Mouse (Mus musculus): ENCODE data around the gene Metrn.

Metrn gene

DNA sequence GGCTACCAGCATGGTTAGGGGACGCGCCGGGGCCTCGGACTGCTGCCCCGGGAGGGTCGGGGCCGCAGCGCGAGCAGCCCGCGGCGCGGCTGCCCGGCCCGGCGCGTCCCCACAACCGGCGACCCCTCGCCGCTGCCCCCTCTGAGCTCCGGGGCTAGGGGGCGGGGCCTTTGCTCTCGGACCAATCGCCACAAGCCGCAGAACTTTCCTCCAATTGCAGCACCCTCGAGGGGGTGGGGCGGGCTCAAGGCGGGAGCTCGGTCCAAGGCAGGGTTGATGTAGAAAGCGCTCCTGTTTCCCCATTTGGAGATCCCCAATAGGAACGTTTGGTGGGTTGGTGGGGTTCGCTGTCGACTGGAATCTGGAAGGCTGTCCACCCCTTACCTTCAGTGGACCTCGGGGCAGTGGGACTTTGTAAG is at the start of gene Metrn:
TSS of gene Metrn (minus strand) at position 186 of the 419 bp plus-strand sequence.
- DNase-seq (ENCODE audit: low spot score in 2 of 2) = peak in 1 of 2 experiments; percentile 68

DNA sequence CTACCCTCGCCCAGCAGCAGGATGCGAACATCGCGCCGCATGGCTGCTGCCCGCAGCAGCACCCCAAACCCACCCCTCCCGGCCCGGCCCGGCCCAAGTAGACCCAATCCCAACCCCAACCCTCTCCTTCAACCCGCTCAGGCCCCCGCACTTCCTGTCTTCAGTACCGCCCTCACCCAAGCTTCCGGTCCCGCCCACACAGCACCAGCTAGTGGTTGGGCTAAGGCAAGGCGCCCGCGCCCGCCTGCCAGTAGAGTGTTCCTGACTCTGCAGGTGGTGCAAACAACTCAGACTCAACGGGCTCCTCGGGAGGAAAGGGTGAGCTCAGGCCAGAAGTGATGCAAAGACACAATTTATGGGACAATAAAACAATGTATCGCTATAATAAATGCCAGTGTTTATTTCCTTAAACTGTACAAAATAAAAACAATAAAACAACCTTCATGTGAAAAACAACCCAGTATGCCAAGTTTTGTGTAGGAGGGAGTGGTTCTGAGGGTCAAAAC is 47.5 kb upstream of the Metrn start, which contains the start of gene Rhot2:
TSS of gene Rhot2 (minus strand) at position 456 of the 506 bp plus-strand sequence.
- peak; percentile 83 to 94 for DNase-seq (ENCODE audit: low spot score in 2 of 2)

DNA sequence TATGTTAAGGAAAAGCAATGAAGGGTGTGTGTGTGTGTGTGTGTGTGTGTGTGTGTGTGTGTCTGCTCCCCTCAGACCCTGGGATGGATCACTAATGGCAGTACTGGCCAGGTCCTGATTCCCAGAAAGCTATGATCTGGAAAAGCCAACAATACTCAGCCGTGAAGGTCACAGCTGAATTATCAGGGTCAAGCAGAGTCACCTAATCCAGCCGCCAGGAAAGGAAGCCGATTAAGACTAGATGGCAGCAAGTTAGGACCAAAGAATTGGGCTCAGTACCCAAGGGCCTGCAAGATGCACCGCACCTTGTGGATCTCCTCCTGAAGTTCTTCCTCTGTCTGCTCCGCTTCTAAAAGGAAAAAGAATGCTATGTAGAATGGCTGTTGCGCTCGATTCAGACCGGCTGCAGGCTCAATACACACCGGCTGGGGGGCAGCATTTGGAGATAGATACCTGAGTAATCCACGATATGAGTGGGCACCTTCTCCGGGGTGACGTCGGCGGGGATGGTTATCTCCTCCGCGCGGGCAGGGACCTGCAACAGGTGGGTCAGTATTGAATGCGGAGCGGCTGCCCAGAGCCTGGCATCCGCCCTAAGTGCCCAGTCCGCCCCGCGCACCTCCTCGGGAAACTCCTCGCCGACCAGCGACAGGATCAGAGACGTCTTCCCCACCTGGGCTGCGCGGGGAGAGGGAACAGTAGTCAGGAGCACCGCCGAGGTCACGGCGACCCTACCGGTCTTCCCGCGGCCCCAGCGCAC is 46.9 kb upstream of the Metrn start:
- peak in 1 of 2 experiments; percentile 34 for DNase-seq (ENCODE audit: low spot score in 2 of 2)

DNA sequence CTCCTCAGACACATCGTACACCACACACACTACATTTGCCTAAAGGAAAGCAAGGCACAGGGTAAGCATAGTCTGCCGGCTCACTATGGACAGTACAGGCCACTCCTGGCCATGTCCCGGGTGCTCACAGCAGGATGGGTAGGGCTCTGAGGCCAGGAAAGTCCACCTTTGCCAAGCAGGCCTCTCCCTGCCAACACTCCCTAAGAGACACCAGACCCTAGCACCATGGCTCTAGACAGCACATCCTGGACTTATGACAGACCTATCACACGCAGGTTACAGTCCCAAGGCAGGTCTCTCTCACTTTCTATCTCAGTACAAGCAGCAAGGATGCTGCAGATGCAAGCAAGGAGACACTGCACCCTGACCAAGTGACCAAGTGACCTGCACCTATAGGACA is 46.2 kb upstream of the Metrn start:
- no peak for DNase-seq (ENCODE audit: low spot score in 2 of 2)

DNA sequence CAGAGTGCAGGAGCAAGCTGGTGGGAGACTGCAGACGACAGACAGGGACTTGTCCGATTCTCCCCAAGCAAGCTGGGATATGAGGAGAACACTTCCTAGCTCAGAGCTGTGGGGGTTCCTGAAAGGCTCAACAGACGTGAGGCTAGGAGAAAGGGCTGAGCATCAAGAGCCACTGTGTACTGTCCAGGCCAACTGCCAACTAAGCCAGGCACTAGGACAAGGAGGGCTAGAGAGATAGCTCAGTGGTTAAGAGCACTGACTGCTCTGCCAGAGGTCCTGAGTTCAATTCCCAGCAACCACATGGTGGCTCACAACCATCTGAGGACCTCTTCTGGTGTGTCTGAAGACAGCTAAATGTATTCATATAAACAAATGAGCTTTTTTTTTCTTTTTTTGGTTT is 45.6 kb upstream of the Metrn start:
- DNase-seq (ENCODE audit: low spot score in 2 of 2) = no peak

DNA sequence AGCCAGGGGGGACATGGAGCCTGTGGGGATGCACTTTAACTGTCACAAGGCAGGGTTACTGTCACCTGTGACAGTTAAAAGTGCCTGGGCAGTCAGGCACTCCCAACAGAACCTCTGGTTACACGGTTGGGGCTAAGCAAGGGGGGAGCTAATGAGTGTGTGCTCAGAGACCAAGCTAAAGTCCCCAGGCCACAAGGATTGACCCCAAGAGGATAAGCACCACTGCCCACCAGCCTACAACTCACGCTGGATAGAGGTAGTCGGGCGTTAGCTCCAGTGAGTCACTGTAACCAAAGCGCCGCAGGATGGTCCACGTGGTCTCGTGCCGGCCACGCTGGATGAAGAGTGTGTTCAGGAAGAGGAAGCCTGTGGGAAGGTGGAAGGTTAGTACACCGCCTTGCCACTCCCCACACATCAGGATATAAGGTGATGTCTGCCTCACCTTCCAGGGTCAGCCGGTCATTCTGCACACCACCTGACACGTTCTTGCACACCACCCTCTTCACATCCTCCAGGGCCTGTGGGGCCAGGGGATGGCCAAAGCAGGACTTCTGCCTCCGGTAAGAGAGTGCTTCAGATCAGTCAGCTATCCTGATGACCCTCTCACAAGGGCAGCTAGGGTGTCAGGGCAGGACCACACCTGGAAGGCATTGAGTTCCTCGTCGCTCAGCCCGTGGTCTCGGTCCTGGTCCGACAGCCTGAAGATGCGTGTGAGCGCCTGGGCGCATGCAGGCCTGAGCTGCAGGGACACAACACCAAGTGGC is 44.4 kb upstream of the Metrn start, which contains the start of gene Gm20683:
TSS of gene Gm20683 (minus strand) at position 647 of the 764 bp plus-strand sequence.
- DNase-seq (ENCODE audit: low spot score in 2 of 2) = no peak

DNA sequence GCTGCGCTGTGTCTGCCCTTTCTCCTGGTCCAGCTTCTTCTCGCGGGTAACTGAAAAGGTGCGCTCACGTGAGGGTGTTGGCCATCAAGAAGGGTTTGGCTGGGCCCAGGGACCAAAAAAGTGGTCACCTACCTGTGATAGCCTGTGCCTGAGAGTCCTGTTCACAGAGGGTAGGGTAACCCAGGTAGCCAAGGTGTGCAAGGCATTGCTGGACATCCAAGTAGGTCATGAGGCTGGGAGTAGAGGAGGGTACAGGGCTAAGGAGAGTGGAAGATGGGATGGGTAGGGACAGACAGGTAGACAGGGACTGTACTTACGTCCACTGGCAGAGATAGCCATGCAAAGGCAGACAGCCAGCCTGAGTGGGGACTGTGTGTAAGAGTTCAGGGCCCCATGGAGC is 43.6 kb upstream of the Metrn start:
- DNase-seq (ENCODE audit: low spot score in 2 of 2) = no peak

DNA sequence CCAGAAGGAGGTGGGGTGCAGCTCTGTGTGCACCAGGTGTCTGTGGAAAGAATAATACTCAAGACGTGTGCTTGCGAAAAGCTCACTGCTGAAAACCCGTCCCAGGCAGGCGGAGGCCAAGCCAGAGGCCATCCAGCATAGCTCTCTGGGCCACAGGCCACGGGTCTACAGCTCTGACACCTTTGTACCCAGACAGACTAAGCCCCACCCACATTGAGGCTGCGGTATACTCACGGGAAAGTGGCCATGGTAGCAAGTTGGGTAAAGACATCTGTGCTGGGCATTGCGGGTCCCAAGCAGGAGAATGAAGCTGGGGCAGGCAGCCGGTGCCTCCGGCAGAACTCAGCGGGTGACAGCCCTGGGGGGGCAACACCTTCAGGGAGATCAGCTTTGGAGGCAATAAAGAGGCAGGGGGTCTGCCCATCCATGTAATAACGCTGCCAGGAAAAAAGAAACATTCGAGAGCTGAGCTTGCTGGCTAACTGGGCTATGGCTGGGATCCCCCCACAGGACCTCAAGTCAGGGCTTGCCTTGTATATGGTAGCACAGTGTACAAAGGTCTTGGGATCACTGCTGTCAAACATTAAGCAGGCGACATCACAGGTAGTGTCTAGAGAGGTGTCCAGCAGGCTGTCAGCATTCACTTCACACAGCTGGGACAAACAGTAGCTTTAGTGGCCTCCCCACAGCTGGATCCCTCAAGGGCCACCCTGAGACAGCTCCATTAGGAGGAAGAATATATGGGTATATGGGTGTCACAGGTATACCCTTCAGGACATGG is 42.7 kb upstream of the Metrn start:
- DNase-seq (ENCODE audit: low spot score in 2 of 2) = no peak

DNA sequence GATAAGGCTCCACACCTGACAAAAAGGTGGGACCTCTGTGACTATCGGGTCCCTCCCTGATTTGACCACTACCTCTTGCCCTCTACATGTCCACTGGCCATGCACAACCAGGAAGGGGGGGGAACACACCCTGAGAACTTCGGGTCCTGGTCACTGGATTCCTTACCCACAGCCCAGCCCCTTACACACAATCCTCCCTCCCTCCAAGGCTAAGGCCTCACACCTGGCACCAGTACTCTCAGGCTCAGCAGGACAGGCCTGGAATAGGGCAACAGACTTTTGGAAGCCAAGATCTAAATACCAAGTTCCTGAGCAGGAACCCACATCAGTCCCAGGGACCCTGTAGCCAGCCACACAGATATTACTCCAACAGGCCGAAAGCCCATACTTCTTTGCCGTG is 42.0 kb upstream of the Metrn start:
- DNase-seq (ENCODE audit: low spot score in 2 of 2) = no peak

DNA sequence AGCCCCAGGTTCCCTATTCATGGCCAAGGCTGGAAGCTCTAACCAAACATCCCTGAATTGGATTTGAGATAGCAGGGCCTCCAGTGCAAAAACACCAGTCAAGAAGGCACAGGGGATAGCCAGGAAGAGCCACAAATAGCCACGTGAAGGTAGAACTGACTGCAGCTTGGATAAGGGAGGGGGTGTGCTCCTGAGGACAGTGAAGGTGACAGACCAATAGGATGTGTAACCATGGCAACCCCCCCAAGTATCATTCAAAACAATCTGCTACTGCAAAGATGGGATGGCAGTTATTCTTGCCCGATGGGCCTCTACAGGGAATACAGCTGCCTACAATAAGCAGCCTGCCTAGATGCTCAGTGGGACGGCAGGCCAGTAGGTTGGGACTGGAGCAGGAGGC is 40.6 kb upstream of the Metrn start:
- DNase-seq (ENCODE audit: low spot score in 2 of 2) = no peak

DNA sequence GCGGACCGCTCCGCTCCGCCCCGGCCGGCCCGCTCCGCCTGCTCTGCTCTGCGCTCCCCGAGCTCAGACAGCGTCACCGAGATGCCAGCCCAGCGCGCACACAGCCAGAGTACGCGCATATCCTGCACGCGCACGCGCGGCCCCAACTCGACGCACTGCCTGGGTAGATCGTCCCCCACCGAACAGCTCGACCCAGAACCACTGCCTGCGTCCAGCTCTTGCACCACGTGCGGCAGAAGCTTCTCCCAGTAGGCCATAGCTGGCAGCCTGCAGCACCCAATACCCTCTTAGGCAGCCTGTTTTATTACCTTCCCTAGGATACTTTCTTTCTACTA is 40.1 kb upstream of the Metrn start, which contains the start of gene Rhbdl1:
TSS of gene Rhbdl1 (minus strand) at position 220 of the 335 bp plus-strand sequence.
- peak in 1 of 2 experiments; percentile 84 for DNase-seq (ENCODE audit: low spot score in 2 of 2)

DNA sequence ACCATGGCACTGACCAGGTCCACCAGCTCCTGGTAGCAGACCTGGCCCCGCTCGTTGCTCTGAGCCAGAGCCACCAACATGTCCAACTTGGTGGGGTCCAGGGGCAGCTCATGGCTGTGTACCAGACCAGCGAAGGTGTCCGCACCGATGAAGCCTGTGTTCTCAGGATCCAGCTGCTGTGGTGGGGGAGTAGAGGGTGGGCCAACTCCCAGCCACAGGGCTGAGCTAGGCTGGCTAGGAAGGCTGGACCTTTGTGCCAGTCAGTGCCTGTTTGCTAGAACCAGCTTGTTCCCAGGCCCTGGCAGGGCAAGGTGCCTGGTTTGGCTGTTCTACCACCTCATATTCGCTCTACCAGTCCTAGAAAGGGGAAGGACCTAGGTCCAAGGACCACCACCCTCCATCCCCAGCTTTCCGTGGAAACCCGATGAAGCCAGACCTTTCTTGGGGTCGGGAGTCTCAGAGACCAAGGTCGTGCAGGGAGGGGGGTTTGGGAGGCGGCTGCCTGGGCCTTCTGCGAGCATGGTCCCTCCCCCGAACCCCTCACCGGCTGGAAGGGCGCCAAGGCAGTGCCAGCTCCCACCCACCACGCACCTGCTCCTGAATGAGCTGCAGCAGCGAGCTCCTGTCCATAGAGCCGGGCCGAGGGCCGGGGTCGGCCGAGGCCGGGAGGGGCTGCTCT is 39.6 kb upstream of the Metrn start:
- DNase-seq (ENCODE audit: low spot score in 2 of 2) = no peak

DNA sequence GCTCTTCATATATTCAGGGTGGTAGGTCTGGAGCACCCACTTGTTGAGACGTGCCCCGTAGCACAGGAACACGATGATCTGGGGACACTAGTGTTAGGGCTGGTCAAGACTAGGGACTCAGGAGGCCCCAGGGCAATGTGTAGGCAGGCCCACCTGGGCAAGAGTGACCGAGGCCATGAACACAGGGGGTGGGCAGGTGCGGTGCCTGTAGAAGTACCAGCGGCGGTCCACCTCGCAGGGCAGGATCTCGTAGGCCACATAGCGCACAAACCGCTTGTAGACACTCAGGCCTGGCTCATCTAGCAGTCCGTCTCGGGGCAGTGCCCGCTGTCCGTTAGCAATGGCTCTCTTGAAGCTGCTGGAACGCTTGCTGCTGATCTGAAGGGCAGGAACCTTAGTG is 38.9 kb upstream of the Metrn start:
- DNase-seq (ENCODE audit: low spot score in 2 of 2) = no peak

DNA sequence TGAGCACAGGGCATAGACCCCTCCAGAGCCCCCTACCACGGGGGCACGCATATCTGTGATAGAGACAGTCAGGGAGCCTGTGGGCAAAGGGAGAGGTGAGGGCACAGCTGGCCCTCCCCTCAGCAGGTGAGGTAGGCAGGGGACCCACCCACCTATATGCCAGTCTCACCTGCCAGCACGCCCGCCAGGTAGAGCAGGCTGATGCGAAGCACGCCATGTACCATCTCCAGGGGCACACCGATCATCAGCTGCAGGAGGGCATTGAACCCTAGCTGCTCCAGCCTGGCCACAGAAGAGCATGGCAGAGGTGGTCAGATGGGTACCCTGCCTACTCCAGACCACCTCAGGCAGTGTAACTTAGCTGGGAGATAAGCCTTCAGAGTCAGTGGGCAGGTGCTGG is 38.4 kb upstream of the Metrn start:
- no peak for DNase-seq (ENCODE audit: low spot score in 2 of 2)

DNA sequence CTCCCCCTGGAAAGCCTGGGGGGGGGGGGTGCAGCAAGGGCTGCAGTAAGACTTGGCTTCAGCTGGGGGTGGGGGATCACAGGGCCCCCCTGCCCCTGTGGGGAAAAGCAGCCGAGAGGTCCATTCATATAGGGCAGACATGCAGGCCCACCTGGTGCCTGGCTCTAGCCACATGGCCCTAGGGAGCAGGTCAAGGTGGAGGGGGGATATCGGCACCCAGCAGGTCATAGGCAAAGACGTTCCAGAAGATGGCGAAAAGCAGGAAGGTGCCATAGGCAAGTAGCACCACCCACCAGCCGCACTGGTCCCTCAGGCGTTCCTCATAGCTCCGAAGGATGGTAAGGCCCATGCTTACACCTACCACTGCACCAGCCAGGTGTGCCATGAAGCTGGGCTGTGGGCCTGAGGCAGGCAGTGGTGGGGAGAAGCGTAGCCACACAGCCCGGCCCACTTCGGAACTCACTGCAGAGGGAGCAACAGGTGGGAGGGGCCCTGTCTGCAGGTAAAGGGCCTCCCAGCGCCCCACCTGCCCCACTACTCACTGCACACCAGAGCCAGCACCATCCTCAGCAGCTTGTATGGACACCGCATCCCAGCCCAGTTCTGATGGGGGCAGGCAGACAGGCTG is 37.8 kb upstream of the Metrn start:
- DNase-seq (ENCODE audit: low spot score in 2 of 2) = no peak

DNA sequence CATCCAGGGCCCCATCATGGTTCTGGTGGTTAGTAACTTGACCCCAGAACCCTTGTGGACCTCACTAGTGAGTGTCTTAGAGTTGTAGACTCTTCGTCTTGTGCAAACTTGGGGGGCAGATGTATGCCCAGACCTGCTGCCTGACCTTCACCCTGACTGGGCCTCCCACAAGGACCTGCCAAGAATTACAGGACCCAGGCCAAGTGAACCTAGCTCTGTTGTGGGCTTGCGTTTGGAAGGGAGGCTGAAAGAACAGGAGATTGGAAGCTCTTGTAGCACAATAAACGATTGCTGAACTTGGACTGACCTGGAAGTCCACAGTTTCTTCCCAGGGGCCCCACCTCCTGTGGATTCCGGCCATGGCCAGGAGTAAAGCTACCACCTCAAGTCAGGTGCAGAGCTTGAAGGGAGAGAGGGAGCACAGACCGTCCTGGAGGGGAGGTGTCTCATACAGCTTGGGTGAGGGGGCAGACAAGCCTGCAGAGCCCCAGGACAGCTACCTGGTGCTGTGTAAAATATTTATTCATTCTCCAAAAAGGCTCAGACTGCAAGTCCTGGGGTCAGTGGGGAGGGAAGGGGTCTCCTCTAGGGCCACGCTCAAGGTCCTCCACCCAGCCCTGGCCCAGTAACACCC is 37.1 kb upstream of the Metrn start:
- DNase-seq (ENCODE audit: low spot score in 2 of 2) = no peak

DNA sequence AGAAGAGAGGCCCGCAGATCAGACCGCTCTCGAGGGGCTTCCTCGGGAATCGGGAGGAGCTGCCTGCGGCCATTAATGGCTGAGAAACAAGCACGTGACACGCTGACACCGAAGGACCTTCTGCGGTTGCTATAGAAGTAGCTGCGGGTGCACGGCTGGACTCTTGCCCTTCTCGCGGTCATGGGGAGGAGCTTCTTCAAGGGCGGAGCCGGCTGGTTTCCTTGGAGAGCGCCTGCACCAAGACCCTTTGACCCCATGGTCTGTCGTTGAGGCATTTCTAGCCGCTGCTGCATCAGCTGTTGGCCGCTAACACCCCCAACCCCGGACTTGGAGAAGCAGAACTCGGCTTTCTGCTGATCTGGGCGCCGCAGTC is 36.3 kb upstream of the Metrn start, which contains the start of gene Stub1:
TSS of gene Stub1 (minus strand) at position 114 of the 373 bp plus-strand sequence.
- DNase-seq (ENCODE audit: low spot score in 2 of 2) = peak in 1 of 2 experiments; percentile 86

DNA sequence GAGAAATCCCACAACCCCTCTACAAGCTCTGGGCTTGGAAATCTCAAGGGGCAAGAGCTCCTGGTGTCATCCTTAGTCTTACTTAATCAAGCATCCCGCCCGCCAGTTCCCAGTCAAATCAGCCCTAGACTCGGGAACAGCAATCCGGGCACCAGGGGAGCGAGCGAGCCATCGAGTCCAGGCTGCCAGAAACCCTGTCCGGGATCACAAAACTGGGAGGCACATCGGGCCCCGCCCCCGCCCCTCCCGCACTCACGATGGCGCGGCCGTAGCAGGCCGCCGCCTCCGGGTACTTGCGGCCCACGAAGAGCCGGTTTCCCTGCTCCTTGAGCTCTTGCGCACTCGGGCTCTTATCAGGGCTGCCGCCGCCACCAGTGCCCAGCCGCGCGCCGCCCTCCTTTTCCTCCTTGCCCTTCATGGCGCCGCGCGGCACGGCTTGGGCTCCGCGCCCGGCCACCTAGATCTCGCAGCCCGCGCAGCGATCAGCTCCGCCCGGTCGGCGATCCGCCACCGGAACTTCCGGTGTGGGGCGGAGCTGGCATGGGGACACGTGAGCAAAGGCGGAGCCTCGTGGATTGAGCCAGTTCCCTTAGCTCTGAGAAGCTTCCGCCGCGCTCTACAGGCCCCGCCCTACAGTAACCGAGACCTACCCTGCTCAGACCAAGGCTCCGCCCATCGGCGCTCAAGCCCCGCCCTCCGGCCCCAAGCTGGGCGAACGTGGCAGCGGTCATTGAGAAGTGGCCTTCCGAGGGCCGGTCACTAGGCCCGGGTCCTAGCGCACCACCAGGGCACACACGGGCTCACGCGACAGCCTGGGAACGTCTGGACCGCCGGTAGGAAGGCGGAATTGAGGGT is 35.7 kb upstream of the Metrn start:
- peak; percentile 98 to 99 for DNase-seq (ENCODE audit: low spot score in 2 of 2)

Data from left cerebral cortex, adult 9 months (tissue).